Mouse (Mus musculus): ENCODE measurements at regions not wholly inside any gene's neighbourhood (a gene's known extent, or its start where the extent isn't known, plus 50 kb on each side); places are given as distances from the start of the nearest gene placed in this dataset.

DNA sequence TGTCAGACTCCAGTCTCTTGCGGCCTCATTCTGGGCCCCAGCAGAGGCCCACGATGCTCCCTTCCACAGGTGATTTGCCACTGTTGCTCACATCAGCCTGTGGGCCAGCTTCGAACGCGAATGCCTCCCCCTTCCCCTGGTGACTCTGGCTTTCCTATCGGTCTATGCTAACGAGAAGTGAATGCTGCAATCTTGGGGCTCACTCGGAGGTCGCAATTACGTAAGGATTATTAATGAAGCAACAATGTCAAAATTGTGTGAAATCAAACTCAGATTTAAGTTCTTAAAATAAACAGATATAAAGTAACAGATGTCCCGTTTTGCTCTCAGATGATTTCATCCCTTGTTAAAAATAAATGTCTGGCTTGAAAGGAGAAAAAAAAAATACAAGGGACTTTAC, 572.3 kb downstream of the Bnc2 start:
- no peak for DNase-seq (ENCODE audit: low spot score)

DNA sequence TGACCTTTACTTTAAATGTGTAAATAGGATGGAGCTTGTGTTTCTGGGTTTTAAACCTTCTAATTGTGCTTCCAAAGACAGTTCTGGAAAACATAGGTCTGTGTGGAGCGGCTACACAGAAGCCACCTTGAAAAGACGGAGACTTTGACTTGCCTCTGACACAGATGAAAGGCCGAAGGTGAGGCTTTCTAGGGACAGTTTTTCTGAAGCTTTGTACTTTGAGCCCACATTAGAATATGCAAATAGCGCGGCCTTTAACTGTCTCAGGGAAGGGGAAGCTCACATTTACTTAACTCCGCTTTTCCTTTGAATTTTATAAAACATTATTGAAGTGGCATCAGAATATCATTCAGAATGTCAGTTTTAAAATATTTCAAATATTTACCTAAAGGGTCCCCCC, 566.5 kb downstream of the Bnc2 start:
- no peak for DNase-seq (ENCODE audit: low spot score)

DNA sequence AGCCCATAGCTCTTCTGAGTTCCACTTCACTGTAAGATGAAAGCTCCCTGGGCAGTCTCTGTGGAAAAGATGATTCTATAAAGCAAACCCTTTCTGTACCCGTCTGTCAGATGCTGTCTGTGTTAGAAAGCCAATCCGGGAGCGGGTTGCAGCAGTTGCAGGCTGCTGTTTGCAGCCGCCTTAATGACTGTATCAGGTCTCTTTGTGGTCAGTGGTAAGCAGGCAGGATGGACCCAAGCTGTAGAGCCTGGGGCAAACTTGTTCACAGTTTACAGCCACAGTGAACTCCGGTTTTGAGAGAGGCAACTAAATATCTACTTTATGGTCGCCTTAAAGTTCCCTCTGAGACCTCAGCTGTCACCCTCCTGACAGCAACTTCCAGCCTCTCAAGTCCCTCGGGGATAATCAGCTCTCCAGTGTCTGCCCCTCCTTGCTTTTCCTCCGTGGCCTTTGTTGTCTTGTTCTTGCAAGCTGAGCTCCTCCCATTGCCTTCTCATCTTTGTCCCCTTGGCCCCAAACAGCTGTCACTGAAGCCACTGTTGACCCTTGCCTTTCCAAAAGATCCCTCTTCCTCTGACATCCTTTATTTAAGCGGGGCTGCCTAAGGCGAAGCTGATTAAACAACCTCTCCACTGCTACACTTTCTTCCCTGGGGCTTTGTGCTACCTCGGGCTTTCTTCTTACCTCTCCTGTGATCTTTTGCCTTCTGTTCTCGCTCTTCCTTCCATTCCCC, 565.1 kb downstream of the Bnc2 start:
- DNase-seq (ENCODE audit: low spot score) = no peak

DNA sequence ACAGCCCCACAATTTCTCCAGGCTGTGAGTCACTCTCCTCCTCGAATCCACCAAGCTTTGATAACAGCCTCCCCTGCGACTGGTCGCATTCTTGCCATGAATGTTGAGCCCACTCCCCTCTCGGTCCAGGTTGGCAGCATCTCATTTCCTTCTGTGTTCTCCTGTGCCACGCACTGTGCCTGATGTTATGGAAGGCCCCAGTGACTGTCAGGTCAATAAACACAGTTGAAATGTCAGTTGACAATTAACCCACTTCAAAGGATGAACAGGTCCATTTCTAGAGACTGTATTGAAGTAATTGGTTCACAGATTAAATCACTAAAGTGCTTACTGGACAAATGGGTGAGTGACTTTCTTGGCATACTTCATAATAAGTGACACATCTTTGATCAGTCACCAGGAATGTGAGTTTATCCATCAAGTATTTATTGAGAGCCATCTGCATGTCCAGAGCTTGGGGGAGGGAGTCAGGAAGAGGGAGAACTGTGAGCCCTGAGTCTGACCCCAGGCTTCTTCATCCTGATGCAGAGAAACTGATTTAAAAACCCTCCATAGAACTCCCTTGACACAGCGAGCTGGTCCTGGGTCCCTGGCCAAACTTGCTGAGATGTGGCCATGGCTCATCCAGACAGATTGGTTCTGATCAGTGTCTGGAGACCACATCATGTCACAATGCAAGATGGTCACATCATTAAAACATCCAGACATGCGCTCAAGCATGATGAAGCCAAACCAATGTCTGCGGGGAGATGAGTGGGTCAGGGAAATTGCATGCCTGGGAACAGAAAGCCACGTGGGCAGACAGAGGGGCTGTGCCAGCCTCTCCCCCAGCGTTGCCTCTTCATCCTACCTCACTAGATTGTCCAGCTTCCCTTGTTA, 560.7 kb downstream of the Bnc2 start:
- DNase-seq (ENCODE audit: low spot score) = peak; percentile 25

DNA sequence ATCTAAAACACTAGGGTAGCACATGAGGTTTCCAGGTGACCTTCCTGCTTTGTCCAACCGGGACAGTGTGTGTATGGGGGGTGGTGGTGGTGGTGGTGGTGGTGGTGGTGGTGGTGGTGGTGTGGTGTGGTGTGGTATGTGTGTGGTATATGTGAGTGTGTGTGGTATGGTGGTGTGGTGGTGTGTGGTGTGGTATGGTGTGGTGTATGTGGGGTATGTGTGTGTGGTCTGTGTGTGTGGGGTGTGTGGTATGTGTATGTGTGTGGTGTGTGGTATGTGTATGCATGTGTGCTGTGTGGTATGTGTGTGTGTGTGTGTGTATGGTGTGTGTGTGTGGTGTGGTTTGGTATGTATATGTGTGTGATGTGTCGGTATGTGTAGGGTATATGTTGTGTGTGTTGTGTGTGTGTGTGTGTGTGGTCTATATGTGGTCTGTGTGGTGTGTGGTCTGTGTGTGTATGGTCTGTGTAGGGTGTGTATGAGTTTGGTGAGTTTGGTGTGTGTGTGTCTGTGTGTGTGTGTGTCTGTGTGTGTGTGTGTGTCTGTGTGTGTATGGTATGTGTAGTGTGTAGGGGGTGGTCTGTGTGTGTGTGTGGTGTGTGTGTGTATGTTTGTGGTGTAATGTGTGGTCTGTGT, 556.7 kb downstream of the Bnc2 start:
- no peak for DNase-seq (ENCODE audit: low spot score)

DNA sequence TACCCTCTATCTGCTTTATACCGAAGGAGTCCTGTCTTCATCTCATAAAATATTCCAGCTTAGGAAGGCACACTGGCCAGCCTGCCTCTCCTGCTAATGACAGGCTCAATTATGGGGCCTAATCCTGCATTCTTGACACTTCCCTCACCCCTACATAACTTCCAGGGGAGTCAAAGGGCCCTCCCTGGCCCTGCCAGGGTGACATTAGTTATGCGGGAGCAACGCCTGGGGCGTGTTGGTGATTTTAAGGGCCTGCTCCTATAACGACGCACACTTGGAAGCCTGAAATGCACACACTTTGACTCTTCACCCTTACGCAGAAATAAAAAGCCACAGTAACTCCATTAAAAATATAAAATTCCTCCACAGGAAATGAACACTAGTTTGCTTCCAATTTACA, 555.5 kb downstream of the Bnc2 start:
- DNase-seq (ENCODE audit: low spot score) = no peak

DNA sequence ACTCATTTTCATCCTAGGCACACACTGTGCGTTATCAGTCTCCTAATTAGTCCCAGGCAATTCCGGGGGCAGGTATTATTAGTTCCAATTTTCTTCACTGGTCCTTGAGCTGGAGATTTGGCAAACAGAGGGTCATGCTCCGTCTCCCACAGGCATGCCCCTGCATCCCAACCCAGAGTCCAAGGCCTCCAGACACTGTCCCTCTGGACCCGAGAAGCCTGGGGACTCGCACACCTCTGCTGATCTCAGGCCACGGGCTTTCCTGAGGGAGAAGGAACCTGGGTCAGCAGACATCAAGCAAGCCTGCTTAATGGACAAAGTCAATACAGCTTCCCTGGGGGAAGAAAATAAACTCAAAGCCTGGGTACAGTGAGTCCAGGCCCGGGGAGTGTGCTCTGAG, 554.7 kb downstream of the Bnc2 start:
- DNase-seq (ENCODE audit: low spot score) = no peak

DNA sequence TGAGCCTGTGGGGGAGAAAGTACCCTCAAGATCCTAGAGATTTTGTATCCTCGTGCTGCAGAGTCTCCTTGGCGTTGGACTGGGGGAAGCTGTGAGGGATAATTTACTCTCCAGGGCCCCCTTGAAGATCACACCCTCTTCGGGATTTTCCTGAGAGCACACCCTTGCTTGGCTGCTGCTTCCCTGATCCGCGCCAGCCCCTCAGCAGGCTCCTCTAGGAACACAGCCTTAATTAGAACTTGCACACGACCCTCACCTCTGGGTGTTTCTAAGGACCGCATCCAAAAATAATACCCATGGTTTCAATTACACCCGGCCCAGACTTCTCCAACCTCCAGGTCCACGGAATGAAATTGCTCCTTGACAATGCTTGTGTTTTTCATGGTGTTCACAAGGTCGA, 553.6 kb downstream of the Bnc2 start:
- DNase-seq (ENCODE audit: low spot score) = no peak

DNA sequence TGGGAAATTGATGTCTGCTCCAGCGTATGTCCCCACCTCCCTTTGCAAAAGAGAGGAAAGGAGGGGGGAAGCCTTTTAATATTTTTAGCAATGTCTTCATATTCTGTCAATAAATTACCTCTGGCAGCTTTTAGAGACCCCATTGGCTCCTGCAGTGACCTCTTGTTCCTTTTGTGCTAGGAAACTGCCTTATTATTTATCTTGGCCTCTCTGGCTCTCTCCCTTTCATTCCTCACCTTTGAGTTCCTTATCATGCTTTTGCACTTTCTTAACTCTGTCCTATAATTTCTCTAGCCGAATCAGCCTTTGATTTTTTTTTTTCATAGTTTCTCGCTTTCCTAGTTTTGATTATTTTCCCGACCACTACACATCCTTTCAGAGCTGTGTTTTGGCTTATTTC, 548.7 kb downstream of the Bnc2 start:
- DNase-seq (ENCODE audit: low spot score) = no peak

DNA sequence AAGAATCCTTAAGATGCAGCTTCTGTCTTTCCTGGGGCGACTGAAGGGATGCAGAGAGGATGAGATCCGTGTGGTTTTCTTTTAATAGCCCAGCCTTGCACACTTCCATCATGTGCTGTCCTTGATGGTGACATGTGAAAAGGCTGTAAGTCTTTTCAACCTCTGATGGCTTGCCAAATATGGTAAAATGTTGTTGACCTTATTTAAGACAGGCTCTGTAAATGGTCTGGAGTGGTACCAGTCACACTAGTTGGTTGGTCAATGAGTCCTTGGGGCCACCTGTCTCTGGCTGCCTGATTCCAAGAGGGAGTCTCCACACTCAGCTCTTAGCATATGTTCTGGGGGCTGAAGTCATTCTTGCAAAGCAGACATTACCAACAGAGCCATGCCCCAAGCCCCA, 547.7 kb downstream of the Bnc2 start:
- no peak for DNase-seq (ENCODE audit: low spot score)

DNA sequence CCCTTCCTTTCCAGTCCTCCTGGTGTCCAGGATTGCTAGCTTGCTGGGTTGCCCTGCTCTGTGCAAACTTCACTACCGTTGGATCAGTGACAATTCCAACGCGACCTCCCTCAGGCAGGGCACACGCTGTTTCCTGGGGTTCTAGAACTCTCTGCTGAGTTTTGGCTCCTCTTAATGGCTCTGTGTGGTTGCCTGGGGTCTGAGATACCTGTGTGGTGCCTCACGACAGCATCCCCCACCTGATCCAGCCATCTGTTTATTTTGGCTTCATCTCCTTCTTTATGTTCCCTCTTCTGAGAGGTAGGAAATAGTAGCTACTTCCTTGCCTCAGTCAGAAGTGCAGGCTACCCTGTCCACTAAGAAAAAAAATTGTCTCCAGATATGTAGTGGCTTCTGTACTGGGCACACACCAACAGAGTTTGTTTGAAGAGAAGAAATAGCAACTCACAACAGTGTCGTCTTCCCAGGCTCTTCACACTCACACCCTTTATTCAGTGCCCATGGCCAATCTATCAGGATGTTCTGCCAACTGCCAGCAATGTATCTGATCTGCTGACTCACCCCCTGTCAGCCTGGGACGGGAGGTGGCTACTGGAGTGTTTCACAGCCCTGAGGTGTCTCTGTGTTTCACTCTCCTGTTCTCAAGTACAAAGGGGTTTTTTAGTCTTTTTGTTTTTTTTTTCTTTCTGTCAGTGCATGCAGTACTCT, 544.1 kb downstream of the Bnc2 start:
- DNase-seq (ENCODE audit: low spot score) = peak; percentile 52

DNA sequence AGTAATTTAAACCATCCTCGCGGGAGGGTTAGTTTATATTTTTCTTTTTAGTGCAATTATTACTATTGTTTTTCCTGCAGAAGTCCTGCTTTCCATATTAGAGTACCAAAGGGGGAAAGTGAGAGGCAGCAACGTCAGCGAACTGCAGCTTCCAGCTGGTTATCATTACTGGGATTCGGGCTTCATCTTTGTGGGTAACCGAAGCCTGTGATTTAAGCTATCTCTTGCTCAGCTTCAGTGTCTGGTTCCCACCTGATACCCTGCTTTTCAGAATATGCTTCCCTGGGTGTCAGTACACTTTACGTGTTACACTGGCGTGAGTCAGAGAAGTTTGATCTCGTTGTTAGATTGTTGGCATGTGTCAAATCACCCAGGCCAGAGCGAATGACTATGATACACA, 539.3 kb downstream of the Bnc2 start:
- DNase-seq (ENCODE audit: low spot score) = no peak

DNA sequence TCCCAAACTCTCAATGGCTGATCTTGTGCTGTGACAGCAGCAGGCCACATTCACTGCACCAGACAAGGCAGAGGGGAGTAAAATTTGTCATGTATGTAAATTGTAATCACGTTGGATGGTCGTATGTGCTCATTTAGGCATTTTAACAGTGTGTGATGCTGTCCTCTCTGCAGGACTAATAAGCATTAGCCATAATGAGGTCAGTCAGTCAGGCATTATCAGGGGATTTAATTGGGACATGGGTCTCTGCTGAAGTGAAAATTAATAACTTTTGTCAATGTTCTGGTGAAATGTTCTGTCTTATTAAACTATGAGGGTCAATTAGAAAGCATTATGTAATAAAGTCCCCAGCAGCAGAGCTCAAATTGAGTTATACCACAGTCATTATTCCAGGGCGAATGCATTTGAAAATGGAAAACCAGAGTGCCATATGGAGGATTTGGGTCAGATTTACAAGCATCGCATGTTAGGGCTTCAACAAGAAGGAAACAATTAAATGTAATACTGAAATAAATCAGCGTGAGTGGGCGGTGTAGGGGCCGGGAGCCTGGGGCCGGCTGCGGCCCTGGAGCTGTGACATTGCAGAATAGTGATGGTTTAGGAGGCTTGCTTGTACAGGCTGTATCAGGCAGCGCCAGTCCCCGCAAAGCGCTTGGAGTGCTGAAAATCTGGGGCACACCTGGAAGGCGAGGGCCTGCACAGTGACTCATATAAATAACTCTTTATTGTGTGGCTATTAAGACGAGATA, 537.7 kb downstream of the Bnc2 start:
- peak; percentile 83 for DNase-seq (ENCODE audit: low spot score)

DNA sequence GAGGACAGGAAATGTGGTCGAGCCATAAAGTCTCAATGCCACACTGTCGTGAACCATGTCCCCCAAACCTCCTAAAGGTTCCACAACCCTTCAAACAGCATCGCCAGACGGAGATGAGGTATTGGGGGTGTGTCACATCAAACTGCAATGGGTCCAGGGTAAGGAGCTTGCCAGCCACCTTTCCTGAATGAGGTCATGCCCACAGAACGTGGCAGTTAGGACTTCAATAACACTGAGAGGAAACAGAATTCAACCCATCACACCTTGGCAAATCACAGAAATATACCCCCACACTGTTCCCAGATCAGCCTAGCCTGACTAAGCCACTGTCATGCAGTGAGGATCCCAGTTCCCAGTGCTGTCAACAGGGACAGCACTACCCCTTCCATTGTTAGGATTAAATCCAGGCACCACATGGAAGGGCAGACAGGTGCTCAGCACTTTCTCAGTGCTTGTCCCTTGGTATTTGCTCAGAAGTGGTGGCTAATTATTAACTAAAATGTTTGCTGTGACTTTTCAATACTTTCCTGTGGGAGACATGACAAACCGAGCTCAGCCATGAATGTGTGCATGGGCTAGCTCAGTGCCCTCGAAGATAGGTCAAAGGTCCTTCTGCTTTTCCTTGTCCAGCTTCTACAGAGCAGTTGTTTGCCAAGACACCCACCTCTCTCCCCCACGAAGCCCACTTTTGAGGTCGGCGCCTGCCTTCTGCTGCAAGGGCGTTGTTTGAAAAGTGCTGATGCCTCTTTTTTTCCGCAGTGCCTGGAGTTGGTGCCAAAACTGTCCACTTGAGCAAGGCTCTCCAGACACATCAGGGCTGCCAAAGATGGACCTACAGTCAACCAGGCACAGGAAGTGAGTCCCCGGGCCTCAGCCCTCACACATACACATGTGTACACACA, 525.7 kb downstream of the Bnc2 start:
- DNase-seq (ENCODE audit: low spot score) = no peak

DNA sequence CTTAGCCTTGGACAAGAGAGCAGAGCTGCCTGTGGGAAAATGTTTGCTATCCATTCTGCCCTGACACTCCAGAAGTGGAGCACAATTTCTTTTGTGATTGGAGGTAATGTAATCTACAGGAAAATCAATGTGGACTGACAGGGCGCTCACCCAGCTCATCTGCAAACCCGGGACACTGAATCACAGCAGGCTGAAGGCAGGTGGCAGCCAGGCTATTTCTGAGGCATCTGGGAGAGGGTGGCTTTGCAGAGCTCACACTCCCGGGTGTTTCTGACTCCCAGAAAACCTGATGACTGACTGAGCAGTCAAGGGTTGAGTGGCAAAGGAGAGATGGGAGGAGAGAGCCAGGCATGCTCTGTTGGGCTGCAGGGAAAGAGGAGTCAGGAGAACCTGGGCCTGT, 524.4 kb downstream of the Bnc2 start:
- peak; percentile 26 for DNase-seq (ENCODE audit: low spot score)

DNA sequence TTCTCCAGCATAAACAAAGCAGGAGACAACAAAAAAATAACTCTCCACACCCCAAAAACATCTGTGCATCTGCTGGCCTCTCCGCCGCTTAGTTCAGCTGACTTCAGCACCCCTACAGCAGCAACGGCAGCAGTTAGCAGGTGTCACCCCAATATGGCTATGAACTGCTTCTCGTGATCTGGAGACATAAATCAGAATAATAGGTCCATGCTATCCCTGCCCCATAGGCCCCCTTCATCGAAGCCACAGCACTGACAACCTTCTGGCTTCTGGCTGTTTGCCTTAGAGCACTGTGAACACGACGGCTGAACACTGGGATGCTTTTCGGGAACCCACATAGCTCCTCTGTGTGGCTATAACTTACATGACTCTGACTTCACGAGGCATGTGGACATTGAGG, 523.8 kb downstream of the Bnc2 start:
- no peak for DNase-seq (ENCODE audit: low spot score)

DNA sequence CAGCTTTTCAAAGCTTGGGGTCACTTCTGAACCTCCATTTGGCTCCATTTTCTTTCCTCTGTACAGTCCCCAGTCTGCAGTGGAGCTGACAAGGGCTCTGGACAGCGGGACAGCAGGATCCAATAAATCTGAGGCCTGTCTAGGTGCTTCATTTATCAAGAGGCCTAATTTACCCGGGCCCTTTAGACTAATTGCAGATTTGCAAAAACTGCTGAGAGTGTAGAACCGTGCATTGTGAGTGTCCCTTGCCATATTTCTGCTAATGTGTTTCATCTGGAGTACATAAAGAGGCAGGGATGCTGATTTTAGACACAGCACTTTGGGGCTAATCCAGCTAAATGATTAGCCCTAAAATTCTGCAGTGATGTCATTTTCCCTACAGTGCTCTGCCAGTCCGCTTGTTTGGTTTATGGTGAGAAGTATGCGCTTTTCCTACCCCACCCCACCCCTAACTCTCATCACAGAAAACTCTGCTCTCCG, 523.1 kb downstream of the Bnc2 start:
- peak; percentile 10 for DNase-seq (ENCODE audit: low spot score)

DNA sequence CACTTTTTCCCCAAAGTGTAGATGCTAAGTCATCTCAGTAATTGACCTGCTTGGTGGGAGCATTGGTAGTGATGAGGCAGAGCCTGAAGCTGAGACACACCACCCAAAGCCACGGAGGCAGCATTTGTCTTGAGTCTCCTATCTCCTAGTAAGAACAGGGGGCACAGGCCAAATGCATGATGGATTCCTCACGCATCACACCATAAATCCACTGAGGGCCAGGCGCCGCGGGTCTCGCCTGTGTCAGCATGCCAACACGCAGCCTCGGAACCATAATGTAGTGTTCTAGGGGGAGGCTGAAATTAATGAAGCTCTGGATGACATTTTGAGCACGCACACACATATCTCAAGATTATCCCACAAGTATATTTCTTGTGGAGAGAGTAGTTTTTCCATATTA, 521.5 kb downstream of the Bnc2 start:
- no peak for DNase-seq (ENCODE audit: low spot score)

DNA sequence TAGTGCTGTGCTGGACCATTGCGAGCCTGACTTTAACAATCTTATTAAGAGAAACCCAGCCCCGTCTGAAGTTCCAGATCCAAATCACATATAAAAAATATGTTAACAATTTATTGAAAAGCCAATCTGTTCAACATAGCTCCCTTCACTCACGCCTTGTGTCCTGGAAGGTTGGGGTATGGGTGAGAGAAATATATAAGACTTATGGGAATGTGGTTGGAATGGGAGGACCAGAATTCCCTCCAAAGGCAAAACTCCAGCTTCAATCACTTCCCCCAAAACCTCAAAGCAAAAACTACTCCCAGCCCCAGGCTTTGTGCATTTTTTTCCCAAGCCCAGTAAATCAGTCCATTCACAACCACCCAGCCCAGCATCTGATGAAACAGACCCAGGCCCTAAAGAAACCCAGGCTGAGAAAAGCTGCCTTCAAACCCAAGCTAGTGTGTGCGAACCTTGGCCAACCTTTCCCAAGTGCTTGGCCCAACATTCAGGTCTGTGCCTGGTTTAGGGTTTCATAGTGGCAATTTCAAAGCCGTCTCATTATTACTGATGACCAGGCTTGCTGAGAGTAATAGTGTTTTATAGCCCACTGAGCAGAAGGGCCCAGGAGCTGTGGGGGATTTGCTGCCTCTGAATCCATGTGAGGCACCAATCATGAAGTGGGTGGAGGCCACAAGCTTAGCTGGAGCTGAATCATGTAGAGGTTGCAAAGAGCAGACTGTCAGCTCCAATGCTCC, 517.0 kb downstream of the Bnc2 start:
- no peak for DNase-seq (ENCODE audit: low spot score)

DNA sequence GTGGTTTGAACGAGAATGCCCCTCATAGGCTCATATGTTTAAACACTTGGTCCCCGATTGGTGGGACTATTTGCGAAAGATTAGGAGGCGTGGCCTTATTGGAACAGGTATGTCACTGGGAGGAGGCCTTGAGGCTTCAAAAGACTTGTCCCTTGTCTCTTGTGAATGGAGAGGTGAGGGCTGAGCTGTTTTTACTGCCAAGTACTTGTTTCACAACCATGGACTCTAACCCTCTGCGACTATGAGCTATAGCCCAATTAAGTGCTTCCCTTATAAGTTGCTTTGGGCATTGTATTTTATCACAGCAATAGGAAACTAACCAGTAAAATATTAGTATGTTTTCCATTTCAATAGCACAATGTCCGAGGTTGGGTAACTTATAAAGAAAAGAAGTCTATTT, 511.7 kb downstream of the Bnc2 start:
- no peak for DNase-seq (ENCODE audit: low spot score)

Data from MN1 (cell line).